Mouse (Mus musculus) MEL (cell line): ENCODE measurements at regions not wholly inside any gene's neighbourhood (a gene's known extent, or its start where the extent isn't known, plus 50 kb on each side); places are given as distances from the start of the nearest gene placed in this dataset.

Experiments used
- MAX ChIP-seq: IDR thresholded peaks from 2 replicates; pipeline ENCODE4 v1.6.1; 2011; ENCODE audit warnings: low read length, improper control_type of control experiment
- TCF12 ChIP-seq: IDR thresholded peaks from 2 replicates; pipeline ENCODE4 v1.6.1; 2014; ENCODE audit warnings: low read depth, mild to moderate bottlenecking, inconsistent platforms, low read length, improper control_type of control experiment, moderate library complexity
- USF2 ChIP-seq, 2 experiments: IDR thresholded peaks; 2 replicates each; pipeline ENCODE4 v1.6.1; 2011 to 2012; ENCODE audit warnings: improper control_type of control experiment in 2 of 2, low read length in 2 of 2, borderline replicate concordance in 1 of 2, inconsistent platforms in 1 of 2, low read depth in 1 of 2, mild to moderate bottlenecking in 1 of 2; ENCODE audit not compliant: insufficient read depth in 1 of 2
- ZMIZ1 ChIP-seq: IDR thresholded peaks from 2 replicates; pipeline ENCODE4 v1.6.1; 2012; ENCODE audit warnings: low read depth, mild to moderate bottlenecking, inconsistent platforms, low read length, improper control_type of control experiment, moderate library complexity

DNA sequence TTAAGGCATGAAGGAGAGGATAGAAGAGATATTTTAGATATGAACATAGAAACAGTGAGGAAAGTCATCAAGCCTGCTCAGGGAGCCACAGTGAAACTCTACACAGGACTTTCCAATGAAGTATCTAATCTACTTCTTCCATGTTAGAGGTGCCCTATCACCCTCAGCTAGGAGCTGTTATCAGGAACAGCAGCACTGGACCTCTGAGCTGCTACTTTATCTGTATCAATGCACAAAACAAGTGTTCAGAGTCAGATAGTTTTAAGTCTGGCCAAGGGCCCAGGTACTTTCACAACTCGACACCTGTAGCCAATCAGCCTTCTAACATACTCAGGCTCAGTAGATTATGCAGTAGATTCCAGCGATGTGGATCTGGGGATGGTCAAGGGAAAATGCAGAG lies 210.7 kb upstream of the Grid2 start:
- no peak for TF ChIP-seq ZMIZ1
- no peak for TF ChIP-seq MAX
- TF ChIP-seq TCF12: peak; percentile 59; the same call in 1 of the 2 replicates
- no peak for TF ChIP-seq USF2 (IDR thresholded peaks at IDR 0.05; ENCODE audit: borderline replicate concordance in 1 of 2, insufficient read depth in 1 of 2, low read depth in 1 of 2, low read length in 2 of 2)
